Mouse (Mus musculus) myocyte (in vitro differentiated cells): ENCODE results near the gene Gmeb2. TPM values are rescaled to one million over a fixed set of nuclear protein-coding genes. Genes with fewer than 3 reads are reported as not detected.

ENCODE experiments used
- H3K27me3 ChIP-seq: one replicate; pipeline ENCODE4 v1.6.1; 2011; ENCODE audit not compliant: control insufficient read depth, insufficient read depth, insufficient read length
- H3K36me3 ChIP-seq: one replicate; pipeline ENCODE4 v1.6.1; 2011; ENCODE audit not compliant: control insufficient read depth, insufficient read depth
- H3K4me2 ChIP-seq: one replicate; pipeline ENCODE4 v1.6.1; 2011; ENCODE audit warnings: low read depth, control low read depth
- H3K4me3 ChIP-seq: one replicate; pipeline ENCODE4 v1.5.1; 2011; ENCODE audit warnings: mild to moderate bottlenecking, control low read depth, moderate library complexity
- H3K79me2 ChIP-seq: one replicate; pipeline ENCODE4 v1.6.1; 2011; ENCODE audit not compliant: control insufficient read depth, insufficient read depth
- H3ac ChIP-seq: one replicate; pipeline ENCODE4 v1.6.1; 2011; ENCODE audit not compliant: control insufficient read depth, insufficient read length
- CEBPB ChIP-seq: IDR thresholded peaks from 2 replicates; pipeline ENCODE4 v1.6.1; 2011; ENCODE audit warnings: mild to moderate bottlenecking, moderate library complexity; ENCODE audit not compliant: poor library complexity, insufficient read depth, severe bottlenecking
- E2F4 ChIP-seq: IDR thresholded peaks from one replicate; pipeline ENCODE4 v1.6.1; 2011; ENCODE audit warnings: mild to moderate bottlenecking, control low read depth, moderate library complexity; ENCODE audit not compliant: insufficient read depth
- MAX ChIP-seq: IDR thresholded peaks from one replicate; pipeline ENCODE4 v1.6.1; 2011; ENCODE audit warnings: low read depth, mild to moderate bottlenecking, control low read depth
- MYOD1 ChIP-seq, 3 experiments: IDR thresholded peaks; one replicate each; pipeline ENCODE4 v1.6.1; 2011; ENCODE audit warnings: control low read depth in 2 of 3, low read depth in 2 of 3, mild to moderate bottlenecking in 2 of 3, moderate library complexity in 1 of 3; ENCODE audit not compliant: insufficient read length in 2 of 3, control insufficient read depth in 1 of 3
- MYOG ChIP-seq, 3 experiments: IDR thresholded peaks; one replicate each; pipeline ENCODE4 v1.6.1; 2011; ENCODE audit warnings: control low read depth in 2 of 3, low read depth in 2 of 3, mild to moderate bottlenecking in 2 of 3; ENCODE audit not compliant: insufficient read length in 2 of 3, control insufficient read depth in 1 of 3, insufficient read depth in 1 of 3
- POLR2A ChIP-seq: IDR thresholded peaks from one replicate; pipeline ENCODE4 v1.6.1; 2011; ENCODE audit warnings: low read depth, mild to moderate bottlenecking, control low read depth, moderate library complexity; ENCODE audit not compliant: insufficient read length
- POLR2AphosphoS2 ChIP-seq: IDR thresholded peaks from one replicate; pipeline ENCODE4 v1.6.1; 2011; ENCODE audit warnings: low read depth, control low read depth; ENCODE audit not compliant: insufficient read length
- REST ChIP-seq: IDR thresholded peaks from one replicate; pipeline ENCODE4 v1.6.1; 2011; ENCODE audit warnings: mild to moderate bottlenecking, control low read depth, moderate library complexity; ENCODE audit not compliant: insufficient read depth, insufficient read length
- SRF ChIP-seq: IDR thresholded peaks from one replicate; pipeline ENCODE4 v1.6.1; 2011; ENCODE audit warnings: low read depth; ENCODE audit not compliant: control insufficient read depth, insufficient read length
- TCF12 ChIP-seq: IDR thresholded peaks from one replicate; pipeline ENCODE4 v1.6.1; 2011; ENCODE audit warnings: mild to moderate bottlenecking, control low read depth; ENCODE audit not compliant: poor library complexity, insufficient read depth, severe bottlenecking
- TCF3 ChIP-seq: IDR thresholded peaks from one replicate; pipeline ENCODE4 v1.6.1; 2011; ENCODE audit warnings: low read depth, control low read depth; ENCODE audit not compliant: insufficient read length
- USF1 ChIP-seq: IDR thresholded peaks from one replicate; pipeline ENCODE4 v1.6.1; 2011; ENCODE audit warnings: low read depth, mild to moderate bottlenecking, control low read depth, moderate library complexity
- polyA plus RNA-seq: library from polyadenylated mRNA; unstranded; fragments of >200 nt; fragmentation: generic; extraction: Trizol; gene quantifications from one replicate; pipeline ENCODE4 v1.2.1, GENCODE M21; 2012; ENCODE audit warnings: missing spikeins

The Gmeb2 gene
- polyA plus RNA-seq, 1 experiment = 11.0 TPM

GRCm38 (mm10) chr2:181205678-181206077, 82.2 kb downstream of the Gmeb2 start:
- no peaks in the 10 kb centered on the region for H3K36me3 ChIP-seq
- H3K79me2 ChIP-seq = no peaks in the 10 kb centered on the region
- no peak overlapping the region for H3K4me3 ChIP-seq
- no peak for TF ChIP-seq CEBPB
- TF ChIP-seq TCF12 = no peak
- TF ChIP-seq POLR2A = no peak
- no peak for TF ChIP-seq MYOD1 (IDR thresholded peaks at IDR 0.05; ENCODE audit: control insufficient read depth in 1 of 3, insufficient read length in 2 of 3, low read depth in 2 of 3)
- no peak for TF ChIP-seq E2F4
- TF ChIP-seq USF1 = no peak
- TF ChIP-seq MYOG (IDR thresholded peaks at IDR 0.05; ENCODE audit: control insufficient read depth in 1 of 3, insufficient read depth in 1 of 3, insufficient read length in 2 of 3, low read depth in 2 of 3) = no peak
- no peak for TF ChIP-seq POLR2AphosphoS2
- no peak for TF ChIP-seq MAX
- no peak for TF ChIP-seq SRF
- no peak for TF ChIP-seq REST
- no peak for TF ChIP-seq TCF3
- no peak overlapping the region for H3K4me2 ChIP-seq
- H3ac ChIP-seq = no peak overlapping the region
- H3K27me3 ChIP-seq = peaks cover 63% of the 10 kb centered on the region

GRCm38 (mm10) chr2:181202886-181203285, 84.9 kb downstream of the Gmeb2 start:
- H3ac ChIP-seq = no peak overlapping the region
- no peaks in the 10 kb centered on the region for H3K79me2 ChIP-seq
- H3K36me3 ChIP-seq = no peaks in the 10 kb centered on the region
- H3K4me2 ChIP-seq = no peak overlapping the region
- H3K27me3 ChIP-seq = peaks cover 64% of the 10 kb centered on the region
- no peak overlapping the region for H3K4me3 ChIP-seq
- TF ChIP-seq MYOG (IDR thresholded peaks at IDR 0.05; ENCODE audit: control insufficient read depth in 1 of 3, insufficient read depth in 1 of 3, insufficient read length in 2 of 3, low read depth in 2 of 3) = no peak
- no peak for TF ChIP-seq TCF12
- no peak for TF ChIP-seq POLR2A
- TF ChIP-seq E2F4 = no peak
- no peak for TF ChIP-seq USF1
- no peak for TF ChIP-seq MYOD1 (IDR thresholded peaks at IDR 0.05; ENCODE audit: control insufficient read depth in 1 of 3, insufficient read length in 2 of 3, low read depth in 2 of 3)
- no peak for TF ChIP-seq CEBPB
- TF ChIP-seq TCF3 = no peak
- no peak for TF ChIP-seq SRF
- no peak for TF ChIP-seq POLR2AphosphoS2
- no peak for TF ChIP-seq MAX
- no peak for TF ChIP-seq REST

- no peak within 1 kb of the TSS for H3K4me2 ChIP-seq
Measured at GRCm38 (mm10) chr2:181202422-181202821, 85.4 kb downstream of the Gmeb2 start, which contains the start of gene Ptk6. TSS of gene Ptk6 (minus strand) at chr2:181202789.

GRCm38 (mm10) chr2:181201606-181202005, 86.2 kb downstream of the Gmeb2 start:
- no peak overlapping the region for H3ac ChIP-seq
- no peaks in the 10 kb centered on the region for H3K79me2 ChIP-seq
- no peak for TF ChIP-seq MYOD1 (IDR thresholded peaks at IDR 0.05; ENCODE audit: control insufficient read depth in 1 of 3, insufficient read length in 2 of 3, low read depth in 2 of 3)
- no peak for TF ChIP-seq USF1
- no peak for TF ChIP-seq POLR2A
- TF ChIP-seq TCF12 = no peak
- TF ChIP-seq CEBPB = no peak
- no peak for TF ChIP-seq TCF3
- TF ChIP-seq E2F4 = no peak
- TF ChIP-seq POLR2AphosphoS2 = no peak
- no peak for TF ChIP-seq REST
- TF ChIP-seq MAX = no peak
- TF ChIP-seq MYOG (IDR thresholded peaks at IDR 0.05; ENCODE audit: control insufficient read depth in 1 of 3, insufficient read depth in 1 of 3, insufficient read length in 2 of 3, low read depth in 2 of 3) = no peak
- no peak for TF ChIP-seq SRF
- no peak overlapping the region for H3K4me3 ChIP-seq
- peaks cover 51% of the 10 kb centered on the region for H3K27me3 ChIP-seq
- no peaks in the 10 kb centered on the region for H3K36me3 ChIP-seq
- no peak overlapping the region for H3K4me2 ChIP-seq

More at GRCm38 (mm10) chr2:181202422-181202821, 85.4 kb downstream of the Gmeb2 start, which contains the start of gene Ptk6:
- H3K79me2 ChIP-seq = no peaks in the 10 kb centered on the region
- no peak within 1 kb of the TSS for H3ac ChIP-seq
- TF ChIP-seq CEBPB = no peak
- no peak for TF ChIP-seq USF1
- no peak for TF ChIP-seq POLR2AphosphoS2
- TF ChIP-seq SRF = no peak
- no peak for TF ChIP-seq TCF12
- TF ChIP-seq MYOG (IDR thresholded peaks at IDR 0.05; ENCODE audit: control insufficient read depth in 1 of 3, insufficient read depth in 1 of 3, insufficient read length in 2 of 3, low read depth in 2 of 3) = no peak
- TF ChIP-seq MYOD1 (IDR thresholded peaks at IDR 0.05; ENCODE audit: control insufficient read depth in 1 of 3, insufficient read length in 2 of 3, low read depth in 2 of 3) = no peak
- no peak for TF ChIP-seq POLR2A
- no peak for TF ChIP-seq MAX
- TF ChIP-seq E2F4 = no peak
- TF ChIP-seq TCF3 = no peak
- H3K27me3 ChIP-seq = peaks cover 59% of the 10 kb centered on the region
- no peaks in the 10 kb centered on the region for H3K36me3 ChIP-seq
- no peak within 1 kb of the TSS for H3K4me3 ChIP-seq

Other genes starting within 250 kb of the Gmeb2 start
- not detected for gene Chrna4, start 244.5 kb downstream of the Gmeb2 start, polyA plus RNA-seq
- not detected for gene Kcnq2, start 152.7 kb downstream of the Gmeb2 start, polyA plus RNA-seq
- 0.60 TPM for gene Eef1a2, start 131.0 kb downstream of the Gmeb2 start, polyA plus RNA-seq
- gene Ppdpf, start 100.8 kb downstream of the Gmeb2 start, polyA plus RNA-seq = 43.4 TPM
- 0.01 TPM for gene Ptk6, start 85.2 kb downstream of the Gmeb2 start, polyA plus RNA-seq
- not detected for gene Srms, start 74.8 kb downstream of the Gmeb2 start, polyA plus RNA-seq
- not detected for gene Fndc11, start 68.0 kb downstream of the Gmeb2 start, polyA plus RNA-seq
- 4.6 TPM for gene Helz2, start 46.0 kb downstream of the Gmeb2 start, polyA plus RNA-seq
- gene Stmn3, start 26.5 kb upstream of the Gmeb2 start, polyA plus RNA-seq = 0.07 TPM
- gene Rtel1, start 31.7 kb upstream of the Gmeb2 start, polyA plus RNA-seq = 23.6 TPM
- 21.7 TPM for gene Zgpat, start 76.9 kb upstream of the Gmeb2 start, polyA plus RNA-seq
- gene Arfrp1, start 77.4 kb upstream of the Gmeb2 start, polyA plus RNA-seq = 48.8 TPM
- 8.2 TPM for gene Lime1, start 92.0 kb upstream of the Gmeb2 start, polyA plus RNA-seq
- 1.3 TPM for gene Zbtb46, start 171.4 kb upstream of the Gmeb2 start, polyA plus RNA-seq
- gene Abhd16b, start 205.2 kb upstream of the Gmeb2 start, polyA plus RNA-seq = 0.06 TPM
- 108 TPM for gene Tpd52l2, start 209.1 kb upstream of the Gmeb2 start, polyA plus RNA-seq
- gene Dnajc5, start 232.4 kb upstream of the Gmeb2 start, polyA plus RNA-seq = 67.7 TPM